Mouse (Mus musculus) mature B cell (primary cell): Measurements from ENCODE around the gene Gls.

Experiments
- in situ Hi-C: fragments of 300-500 bp; cut with MboI; formaldehyde crosslinking; loops from 2 replicates; pipeline ENCODE4 v1.14.3; 2019

Gls gene

GRCm38 (mm10) chr1:52121052-52121451 is 112.0 kb downstream of the Gls start:
- in situ Hi-C loops, result no loop called here

GRCm38 (mm10) chr1:52120191-52120590 is 112.8 kb downstream of the Gls start:
- in situ Hi-C loops, result no loop called here

- in situ Hi-C loops, result no loop called here
Observed at GRCm38 (mm10) chr1:52119691-52120090, 113.3 kb downstream of the Gls start.

- in situ Hi-C loops, result no loop called here
Observed at GRCm38 (mm10) chr1:52118860-52119591, 114.0 kb downstream of the Gls start, which contains the start of gene Stat1. Gene Stat1 (plus strand): TSS chr1:52119440.

GRCm38 (mm10) chr1:52117777-52118176 is 115.3 kb downstream of the Gls start:
- in situ Hi-C loops, result no loop called here

GRCm38 (mm10) chr1:52116441-52116840 is 116.6 kb downstream of the Gls start:
- in situ Hi-C loops, result no loop called here

- in situ Hi-C loops, result no loop called here
Observed at GRCm38 (mm10) chr1:52113666-52114069, 119.4 kb downstream of the Gls start.
